Mouse (Mus musculus) intestine, embryonic 14.5 days (tissue): ENCODE data around the gene Gm10142. TPM values are rescaled to one million over a fixed set of nuclear protein-coding genes. Genes with fewer than 3 reads are reported as not detected.
"Not testable (repeated sequence)": the region's sequence is repeated elsewhere in the genome, so short reads cannot be mapped to it uniquely, and the experiment has no call there.

Experiments used
- ATAC-seq: fragments of 200-750 bp; cut with Nextera tagmentation; replicated peaks from 2 replicates; pipeline ENCODE4 v1.8.0; 2017; ENCODE audit warnings: low read depth, moderate number of reproducible peaks, moderate TSS enrichment, moderate library complexity; ENCODE audit not compliant: low FRiP score, low TSS enrichment
- DNase-seq: peaks from one replicate; pipeline ENCODE4 v3.0.0-alpha.2; 2018; ENCODE audit warnings: low spot score
- H3K27ac ChIP-seq: fragments of 300-500 bp; sonication (generic); 2 replicates; pipeline ENCODE4 v1.5.1; 2014; ENCODE audit warnings: low read depth, mild to moderate bottlenecking, control low read depth
- H3K27me3 ChIP-seq: fragments of 300-500 bp; sonication (generic); replicated peaks from 2 replicates; pipeline ENCODE4 v1.6.1; 2014; ENCODE audit warnings: low read length, control low read depth; ENCODE audit not compliant: control insufficient read depth, insufficient read depth
- H3K36me3 ChIP-seq: fragments of 300-500 bp; sonication (generic); 2 replicates; pipeline ENCODE4 v1.6.1; 2014; ENCODE audit warnings: low read length, control low read depth; ENCODE audit not compliant: control insufficient read depth, insufficient read depth
- H3K4me1 ChIP-seq: fragments of 300-500 bp; sonication (generic); replicated peaks from 2 replicates; pipeline ENCODE4 v1.6.1; 2014; ENCODE audit warnings: low read length, control low read depth, mixed read lengths; ENCODE audit not compliant: control insufficient read depth, insufficient read depth
- H3K4me2 ChIP-seq: fragments of 300-500 bp; sonication (generic); 2 replicates; pipeline ENCODE4 v1.6.1; 2014; ENCODE audit warnings: low read length
- H3K4me3 ChIP-seq: fragments of 300-500 bp; sonication (generic); 2 replicates; pipeline ENCODE4 v1.5.1; 2014; ENCODE audit warnings: low read depth, low read length, control low read depth, mixed read lengths
- H3K9ac ChIP-seq: fragments of 300-500 bp; sonication (generic); 2 replicates; pipeline ENCODE4 v1.6.1; 2014; ENCODE audit warnings: mild to moderate bottlenecking, low read length
- H3K9me3 ChIP-seq: fragments of 300-500 bp; sonication (generic); 2 replicates; pipeline ENCODE4 v1.6.1; 2016; ENCODE audit warnings: low read length, control low read depth; ENCODE audit not compliant: control insufficient read depth
- WGBS: fragments of 180-500 bp; shearing (Covaris S2); extraction: QIAGEN DNeasy Blood & Tissue Kit; methylation state at CpG from one replicate; pipeline ENCODE4 v1.1.7; 2014; 5-methylcytosine and 5-hydroxymethylcytosine counted together
- polyA plus RNA-seq: library from polyadenylated mRNA; unstranded; fragments of >200 nt; fragmentation: Nextera tagmentation; extraction: Ambion mirVana; gene quantifications from 2 replicates; pipeline ENCODE4 v1.2.1, GENCODE M21; 2014

The Gm10142 gene
- polyA plus RNA-seq, 1 experiment from 2014 or later = not detected

GRCm38 (mm10) chr10:77751254-77751653 is 35.6 kb downstream of the Gm10142 start, which contains the start of gene Gm9736:
Gene Gm9736 (minus strand): TSS chr10:77751354.
- H3K9me3 ChIP-seq, H3K36me3 ChIP-seq, DNase-seq, H3K27ac ChIP-seq, H3K4me2 ChIP-seq, H3K9ac ChIP-seq, H3K4me1 ChIP-seq, ATAC-seq, H3K27me3 ChIP-seq, H3K4me3 ChIP-seq: not testable (repeated sequence)
- WGBS = 57% methylated on average over 1 of the region's 1 CpGs

DNA sequence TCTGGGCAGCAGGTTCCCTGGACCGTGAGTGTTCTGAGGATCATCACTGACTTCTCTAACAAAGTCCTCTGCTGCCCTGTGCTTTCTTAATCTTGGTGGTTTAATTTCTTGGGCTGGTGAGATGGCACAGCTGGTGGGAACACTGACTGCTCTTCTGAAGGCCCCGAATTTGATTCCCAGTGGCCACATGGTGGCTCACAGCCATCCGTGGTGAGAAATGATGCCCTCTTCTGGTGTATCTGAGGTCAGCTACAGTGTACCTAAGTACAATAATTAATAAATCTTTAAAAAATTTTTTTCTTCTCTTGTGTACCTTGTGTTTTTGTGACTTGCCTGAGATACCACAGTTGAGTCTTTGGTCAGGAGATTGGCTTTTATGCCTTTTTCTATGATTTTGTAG is 36.7 kb downstream of the Gm10142 start:
- not testable (repeated sequence) for H3K9me3 ChIP-seq, H3K27ac ChIP-seq, H3K4me2 ChIP-seq, H3K4me3 ChIP-seq, ATAC-seq, H3K4me1 ChIP-seq, DNase-seq, H3K9ac ChIP-seq, H3K27me3 ChIP-seq, H3K36me3 ChIP-seq
- 66% methylated on average over 3 of the region's 3 CpGs for WGBS

DNA sequence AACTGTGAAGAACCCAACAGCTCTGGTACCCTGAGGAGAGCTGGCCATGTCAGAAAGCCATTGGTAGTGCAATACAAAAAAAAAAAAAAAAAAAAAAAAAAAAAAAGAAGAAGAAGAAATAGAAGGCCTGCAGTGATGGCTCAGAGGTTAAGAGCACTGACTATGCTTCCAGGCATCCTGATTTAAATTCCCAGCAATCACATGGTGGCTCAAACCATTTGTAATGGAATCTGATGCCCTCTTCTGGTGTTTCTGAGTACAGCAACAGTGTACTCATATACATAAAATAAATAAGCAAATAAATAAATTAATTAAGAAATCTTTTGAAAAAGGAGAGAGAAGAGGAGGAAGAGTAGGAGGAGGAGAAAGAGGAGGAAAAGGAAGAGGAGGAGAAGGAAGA is 37.8 kb downstream of the Gm10142 start:
- no peak overlapping the region for H3K27ac ChIP-seq
- ATAC-seq = no peak
- no peak for DNase-seq
- H3K27me3 ChIP-seq = no peaks in the 10 kb centered on the region
- H3K9me3 ChIP-seq = no peaks in the 10 kb centered on the region
- no peak overlapping the region for H3K4me2 ChIP-seq
- no peaks in the 10 kb centered on the region for H3K36me3 ChIP-seq
- H3K9ac ChIP-seq = no peak overlapping the region
- no peaks in the 10 kb centered on the region for H3K4me1 ChIP-seq
- no peak overlapping the region for H3K4me3 ChIP-seq

- H3K36me3 ChIP-seq, H3K4me1 ChIP-seq, H3K4me3 ChIP-seq, H3K27me3 ChIP-seq, H3K4me2 ChIP-seq, ATAC-seq, H3K27ac ChIP-seq, DNase-seq, H3K9me3 ChIP-seq, H3K9ac ChIP-seq: not testable (repeated sequence)
- no CpG with 5 or more reads among the region's 1 CpGs for WGBS
These were observed 44.0 kb downstream of the Gm10142 start, which contains the start of gene Gm3233 for GRCm38 (mm10) chr10:77759582-77759981. Gene Gm3233 (minus strand): TSS chr10:77759682.

Other genes with a start within 250 kb of the Gm10142 start
- gene Fam207a, start 200.0 kb upstream of the Gm10142 start, polyA plus RNA-seq = 39.1 and 41.0 TPM in 2 replicates
- gene Itgb2, start 185.6 kb upstream of the Gm10142 start, polyA plus RNA-seq = 1.9 and 3.1 TPM in 2 replicates
- gene Pttg1ip, start 134.1 kb upstream of the Gm10142 start, polyA plus RNA-seq = 155 and 156 TPM in 2 replicates
- gene Sumo3, start 109.7 kb upstream of the Gm10142 start, polyA plus RNA-seq = 314 and 336 TPM in 2 replicates
- gene Gm49325, start 109.6 kb upstream of the Gm10142 start, polyA plus RNA-seq = 2.0 TPM in 1 of 2 replicates, not detected in the other
- gene Ube2g2, start 93.5 kb upstream of the Gm10142 start, polyA plus RNA-seq = 46.7 and 48.5 TPM in 2 replicates
- gene Tspear, start 29.2 kb upstream of the Gm10142 start, polyA plus RNA-seq = 0.62 and 1.2 TPM in 2 replicates
- not detected in 2 replicates for gene Gm19402, start 25.1 kb upstream of the Gm10142 start, polyA plus RNA-seq
- not detected in 2 replicates for gene Gm9508, start 18.6 kb upstream of the Gm10142 start, polyA plus RNA-seq
- not detected in 2 replicates for gene Gm10272, start 9.2 kb upstream of the Gm10142 start, polyA plus RNA-seq
- not detected in 2 replicates for gene Gm10024, start 4.3 kb upstream of the Gm10142 start, polyA plus RNA-seq
- not detected in 2 replicates for gene Krtap12-1, start 4.8 kb downstream of the Gm10142 start, polyA plus RNA-seq
- not detected in 2 replicates for gene Gm10100, start 10.7 kb downstream of the Gm10142 start, polyA plus RNA-seq
- not detected in 2 replicates for gene Gm18596, start 26.8 kb downstream of the Gm10142 start, polyA plus RNA-seq
- not detected in 2 replicates for gene Gm9736, start 35.5 kb downstream of the Gm10142 start, polyA plus RNA-seq
- not detected in 2 replicates for gene Gm3233, start 43.9 kb downstream of the Gm10142 start, polyA plus RNA-seq
- not detected in 2 replicates for gene Gm3238, start 55.5 kb downstream of the Gm10142 start, polyA plus RNA-seq
- not detected in 2 replicates for gene Gm7138, start 61.1 kb downstream of the Gm10142 start, polyA plus RNA-seq
- not detected in 2 replicates for gene Gm3250, start 66.7 kb downstream of the Gm10142 start, polyA plus RNA-seq
- gene Gm7137, start 72.4 kb downstream of the Gm10142 start, polyA plus RNA-seq = not detected in 2 replicates
- gene Gm9639, start 79.3 kb downstream of the Gm10142 start, polyA plus RNA-seq = not detected in 2 replicates
- not detected in 2 replicates for gene Gm19668, start 83.3 kb downstream of the Gm10142 start, polyA plus RNA-seq
- not detected in 2 replicates for gene Gm9507, start 96.0 kb downstream of the Gm10142 start, polyA plus RNA-seq
- gene Gm2696, start 98.9 kb downstream of the Gm10142 start, polyA plus RNA-seq = not detected in 2 replicates
- not detected in 2 replicates for gene Krtap10-4, start 111.3 kb downstream of the Gm10142 start, polyA plus RNA-seq
- not detected in 2 replicates for gene Krtap10-10, start 120.1 kb downstream of the Gm10142 start, polyA plus RNA-seq
- gene Gm36176, start 131.0 kb downstream of the Gm10142 start, polyA plus RNA-seq = not detected in 2 replicates
- gene Gm10318, start 137.1 kb downstream of the Gm10142 start, polyA plus RNA-seq = not detected in 2 replicates
- not detected in 2 replicates for gene Gm3285, start 146.2 kb downstream of the Gm10142 start, polyA plus RNA-seq
- gene Lrrc3, start 186.7 kb downstream of the Gm10142 start, polyA plus RNA-seq = 3.9 and 4.2 TPM in 2 replicates